Mouse (Mus musculus): ENCODE data around the gene Dnah17.

- no peak for TF ChIP-seq CTCF (IDR thresholded peaks at IDR 0.05; ENCODE audit: low read depth)
- TF ChIP-seq EP300 (optimal IDR thresholded peaks at IDR 0.05) = no peak
These were observed 126.7 kb downstream of the Dnah17 start for GRCm38 (mm10) chr11:118003718-118004117.

All from stomach, postnatal 0 days (tissue).